Mouse (Mus musculus) G1E (cell line): ENCODE measurements at regions not wholly inside any gene's neighbourhood (a gene's known extent, or its start where the extent isn't known, plus 50 kb on each side); places are given as distances from the start of the nearest gene placed in this dataset.

Experiments
- CTCF ChIP-seq: IDR thresholded peaks from 2 replicates; pipeline ENCODE4 v1.5.1; 2012; ENCODE audit warnings: low read depth, low read length, inconsistent platforms, mixed read lengths
- GATA1 ChIP-seq: IDR thresholded peaks from 2 replicates; pipeline ENCODE4 v1.6.1; 2012; ENCODE audit warnings: borderline replicate concordance, low read length, inconsistent platforms, mixed read lengths

GRCm38 (mm10) chr5:105975275-105976011 is 99.1 kb downstream of the Zfp326 start:
- TF ChIP-seq GATA1, result no peak
- no peak for TF ChIP-seq CTCF
